Mouse (Mus musculus) heart, adult 8-10 months (tissue): Measurements from ENCODE around the gene Pigz. TPM values are rescaled to one million over a fixed set of nuclear protein-coding genes. Genes with fewer than 3 reads are reported as not detected.

Experiments
- microRNA-seq: library from miRNA; unstranded; fragments of <30 nt; microRNA quantifications from one replicate; pipeline ENCODE4 v1.2.0, GENCODE M21; 2022
- total RNA-seq, 4 experiments: library from RNA; stranded (reverse); gene quantifications; 2 replicates each; pipeline ENCODE4 v1.2.4; 2022

The Pigz gene
- total RNA-seq, 4 experiments from 2014 or later = 4.2 to 7.8 (median 4.4) TPM

Small RNA genes within 50 kb of the gene (microRNA-seq; reads per million reads assigned to microRNA genes)
- not detected for gene Gm26269

Other genes with a start within 250 kb of the Pigz start
- gene Meltf, start 55.0 kb upstream of the Pigz start, total RNA-seq = not detected
- 10 to 100 TPM; 61.6 to 83.0 (median 78.3) TPM for gene 0610012G03Rik, start 14.6 kb downstream of the Pigz start, total RNA-seq
- 10 to 100 TPM; 22.6 to 26.4 (median 24.9) TPM for gene Ncbp2, start 14.7 kb downstream of the Pigz start, total RNA-seq
- gene Senp5, start 69.4 kb downstream of the Pigz start, total RNA-seq = 10 to 100 TPM; 10.0 to 13.9 (median 11.7) TPM
- gene Pak2, start 145.5 kb downstream of the Pigz start, total RNA-seq = 10 to 100 TPM; 22.8 to 27.3 (median 25.2) TPM
- gene Pigx, start 165.9 kb downstream of the Pigz start, total RNA-seq = 10 to 100 TPM; 17.3 to 20.2 (median 20.0) TPM
- 10 to 100 TPM in 3 of 4 experiments, 1 to 10 TPM in 1; 9.1 to 12.9 (median 12.4) TPM for gene Cep19, start 165.9 kb downstream of the Pigz start, total RNA-seq
- 1 to 10 TPM; 3.5 to 4.6 (median 3.5) TPM for gene Nrros, start 231.7 kb downstream of the Pigz start, total RNA-seq
- not detected for gene Bex6, start 246.0 kb downstream of the Pigz start, total RNA-seq